Mouse (Mus musculus) CH12.LX (cell line): ENCODE data around the gene Ets2. TPM values are rescaled to one million over a fixed set of nuclear protein-coding genes. Genes with fewer than 3 reads are reported as not detected.
A peak's percentile ranks its signal among the peaks of the same experiment; 100 is the strongest.

Experiments used
- DNase-seq: peaks from one replicate; pipeline ENCODE4 v3.0.0-alpha.2; 2013; ENCODE audit errors: extremely low read depth
- H3K27ac ChIP-seq: 2 replicates; pipeline ENCODE4 v1.5.1; 2012; ENCODE audit warnings: low read depth, mild to moderate bottlenecking, control low read depth, moderate library complexity; ENCODE audit not compliant: insufficient read depth
- H3K27me3 ChIP-seq: replicated peaks from 2 replicates; pipeline ENCODE3; 2012; ENCODE audit warnings: inconsistent platforms
- H3K36me3 ChIP-seq, 2 experiments: replicated peaks in 1 of 2; 2 replicates each; pipeline versions ENCODE3 to v1.6.1; 2012; ENCODE audit warnings: inconsistent platforms in 1 of 2, low read length in 1 of 2, mild to moderate bottlenecking in 1 of 2, mixed read lengths in 1 of 2, moderate library complexity in 1 of 2; ENCODE audit not compliant: control insufficient read depth in 1 of 2, insufficient read depth in 1 of 2
- H3K4me1 ChIP-seq, 2 experiments: 2 replicates each; pipeline ENCODE4 v1.6.1; 2012; ENCODE audit warnings: inconsistent platforms in 1 of 2, moderate library complexity in 1 of 2; ENCODE audit not compliant: insufficient read depth in 2 of 2, control insufficient read depth in 1 of 2
- H3K4me2 ChIP-seq: 2 replicates; pipeline ENCODE4 v1.6.1; 2012; ENCODE audit warnings: low read depth, mild to moderate bottlenecking, control low read depth; ENCODE audit not compliant: poor library complexity, insufficient read depth, severe bottlenecking
- H3K4me3 ChIP-seq, 3 experiments: fragments of 150-350 bp in 1 of 3; sonication (generic) in 1 of 3; replicated peaks in 1 of 3; 2 replicates each; pipeline versions ENCODE3 to v1.5.1; 2011 to 2012; ENCODE audit warnings: low read depth in 2 of 3, low read length in 2 of 3, mild to moderate bottlenecking in 2 of 3, moderate library complexity in 2 of 3, control low read depth in 1 of 3, improper control_type of control experiment in 1 of 3, inconsistent platforms in 1 of 3, mixed read lengths in 1 of 3; ENCODE audit not compliant: poor library complexity in 1 of 3
- H3K79me2 ChIP-seq: replicated peaks from 2 replicates; pipeline ENCODE4 v1.6.1; 2012; ENCODE audit warnings: mild to moderate bottlenecking, moderate library complexity; ENCODE audit not compliant: control insufficient read depth, poor library complexity, insufficient read depth, severe bottlenecking; ENCODE audit errors: extremely low read depth
- H3K9ac ChIP-seq: 2 replicates; pipeline ENCODE4 v1.6.1; 2012; ENCODE audit warnings: low read depth, mild to moderate bottlenecking, control low read depth, moderate library complexity; ENCODE audit not compliant: insufficient read depth
- H3K9me3 ChIP-seq: replicated peaks from 2 replicates; pipeline ENCODE3; 2012; ENCODE audit warnings: low read length, inconsistent platforms, mixed read lengths
- CHD1 ChIP-seq: IDR thresholded peaks from 2 replicates; pipeline ENCODE4 v1.6.1; 2012; ENCODE audit warnings: low read depth, low read length, improper control_type of control experiment, inconsistent platforms
- CHD2 ChIP-seq: IDR thresholded peaks from 2 replicates; pipeline ENCODE4 v1.6.1; 2011; ENCODE audit warnings: low read length, improper control_type of control experiment
- CTCF ChIP-seq, 2 experiments: IDR thresholded peaks in 1 of 2; conservative IDR thresholded peaks in 1 of 2; 2 replicates each; pipeline ENCODE4 v1.5.1; 2011 to 2012; ENCODE audit warnings: low read depth in 2 of 2, low read length in 2 of 2, improper control_type of control experiment in 1 of 2, inconsistent platforms in 1 of 2, mild to moderate bottlenecking in 1 of 2, moderate library complexity in 1 of 2
- E2F4 ChIP-seq: IDR thresholded peaks from 2 replicates; pipeline ENCODE4 v1.6.1; 2011; ENCODE audit warnings: low read depth, low read length, improper control_type of control experiment; ENCODE audit not compliant: insufficient replicate concordance
- ELF1 ChIP-seq: IDR thresholded peaks from 2 replicates; pipeline ENCODE4 v1.6.1; 2014; ENCODE audit warnings: low read depth, mild to moderate bottlenecking, inconsistent platforms, low read length, improper control_type of control experiment
- EP300 ChIP-seq: IDR thresholded peaks from 2 replicates; pipeline ENCODE4 v1.6.1; 2011; ENCODE audit warnings: low read length, improper control_type of control experiment
- GABPA ChIP-seq: IDR thresholded peaks from 2 replicates; pipeline ENCODE4 v1.6.1; 2012; ENCODE audit warnings: low read depth, low read length, improper control_type of control experiment, inconsistent platforms; ENCODE audit not compliant: insufficient replicate concordance
- IRF4 ChIP-seq: IDR thresholded peaks from 2 replicates; pipeline ENCODE4 v1.6.1; 2014; ENCODE audit warnings: low read depth, mild to moderate bottlenecking, inconsistent platforms, low read length, improper control_type of control experiment
- JUN ChIP-seq: IDR thresholded peaks from 2 replicates; pipeline ENCODE4 v1.6.1; 2011; ENCODE audit warnings: low read depth, mild to moderate bottlenecking, low read length, improper control_type of control experiment, moderate library complexity; ENCODE audit not compliant: insufficient read depth
- JUND ChIP-seq: conservative IDR thresholded peaks from 2 replicates; pipeline ENCODE4 v1.6.1; 2011; ENCODE audit warnings: low read depth, low read length, improper control_type of control experiment
- MAX ChIP-seq: IDR thresholded peaks from 2 replicates; pipeline ENCODE4 v1.6.1; 2011; ENCODE audit warnings: low read length, improper control_type of control experiment
- MEF2A ChIP-seq: IDR thresholded peaks from 2 replicates; pipeline ENCODE4 v1.6.1; 2014; ENCODE audit warnings: low read depth, mild to moderate bottlenecking, inconsistent platforms, low read length, improper control_type of control experiment, borderline replicate concordance
- MYC ChIP-seq: IDR thresholded peaks from 2 replicates; pipeline ENCODE4 v1.6.1; 2011; ENCODE audit warnings: low read depth, mild to moderate bottlenecking, improper control_type of control experiment, low read length
- NRF1 ChIP-seq: IDR thresholded peaks from 2 replicates; pipeline ENCODE4 v1.6.1; 2014; ENCODE audit warnings: low read depth, mild to moderate bottlenecking, inconsistent platforms, low read length, improper control_type of control experiment, moderate library complexity
- POLR2A ChIP-seq: IDR thresholded peaks from 2 replicates; pipeline ENCODE4 v1.6.1; 2011; ENCODE audit warnings: low read depth, mild to moderate bottlenecking, improper control_type of control experiment, low read length
- POLR2AphosphoS2 ChIP-seq: IDR thresholded peaks from 2 replicates; pipeline ENCODE4 v1.6.1; 2011; ENCODE audit warnings: low read depth, low read length, improper control_type of control experiment
- RAD21 ChIP-seq: IDR thresholded peaks from 2 replicates; pipeline ENCODE4 v1.6.1; 2011; ENCODE audit warnings: low read depth, mild to moderate bottlenecking, low read length, improper control_type of control experiment, moderate library complexity
- SMC3 ChIP-seq: IDR thresholded peaks from 2 replicates; pipeline ENCODE4 v1.6.1; 2011; ENCODE audit warnings: low read depth, low read length, improper control_type of control experiment
- UBTF ChIP-seq: IDR thresholded peaks from 2 replicates; pipeline ENCODE4 v1.6.1; 2012; ENCODE audit warnings: low read depth, mild to moderate bottlenecking, inconsistent platforms, low read length, improper control_type of control experiment, moderate library complexity
- USF1 ChIP-seq: IDR thresholded peaks from 2 replicates; pipeline ENCODE4 v1.6.1; 2014; ENCODE audit warnings: low read depth, mild to moderate bottlenecking, inconsistent platforms, low read length, improper control_type of control experiment
- USF2 ChIP-seq: conservative IDR thresholded peaks from 2 replicates; pipeline ENCODE4 v1.6.1; 2011; ENCODE audit warnings: low read depth, low read length, improper control_type of control experiment
- ZC3H11A ChIP-seq: IDR thresholded peaks from 2 replicates; pipeline ENCODE4 v1.6.1; 2012; ENCODE audit warnings: low read depth, mild to moderate bottlenecking, inconsistent platforms, low read length, improper control_type of control experiment
- ZKSCAN1 ChIP-seq: IDR thresholded peaks from 2 replicates; pipeline ENCODE4 v1.6.1; 2012; ENCODE audit warnings: low read depth, inconsistent platforms, low read length, improper control_type of control experiment, borderline replicate concordance
- ZNF384 ChIP-seq: IDR thresholded peaks from 2 replicates; pipeline ENCODE4 v1.6.1; 2012; ENCODE audit warnings: low read depth, low read length, improper control_type of control experiment, inconsistent platforms
- dilution Hi-C: fragments of 300-500 bp; cut with MboI; formaldehyde crosslinking; loops from 2 replicates; pipeline ENCODE4 v1.14.3; 2020; ENCODE audit warnings: low sequenced_read_pairs; ENCODE audit not compliant: extremely low pct_unique_long_range_greater_than_20kb, extremely low pct_ligation_motif_present
- in situ Hi-C: fragments of 300-500 bp; cut with MboI; formaldehyde crosslinking; loops from 3 replicates; pipeline ENCODE4 v1.14.3; 2019; ENCODE audit warnings: low sequenced_read_pairs, low pct_ligation_motif_present, low pct_unique_long_range_greater_than_20kb, mixed read lengths
- polyA plus RNA-seq: library from polyadenylated mRNA; unstranded; fragments of >175 nt; gene quantifications from 2 replicates; pipeline ENCODE4 v1.2.1, GENCODE M21; 2012; ENCODE audit warnings: low read depth; ENCODE audit not compliant: insufficient read length
- total RNA-seq, 2 experiments: library from RNA; depleted of rRNA; stranded (reverse); fragments of 300-350 nt in 1 of 2; fragments of >200 nt in 1 of 2; gene quantifications; 2 replicates each; pipeline ENCODE4 v1.2.3; 2012 to 2014

Gene Ets2
- total and polyA plus RNA-seq, 3 experiments = 42.0 to 51.2 (median 43.2) TPM

DNA sequence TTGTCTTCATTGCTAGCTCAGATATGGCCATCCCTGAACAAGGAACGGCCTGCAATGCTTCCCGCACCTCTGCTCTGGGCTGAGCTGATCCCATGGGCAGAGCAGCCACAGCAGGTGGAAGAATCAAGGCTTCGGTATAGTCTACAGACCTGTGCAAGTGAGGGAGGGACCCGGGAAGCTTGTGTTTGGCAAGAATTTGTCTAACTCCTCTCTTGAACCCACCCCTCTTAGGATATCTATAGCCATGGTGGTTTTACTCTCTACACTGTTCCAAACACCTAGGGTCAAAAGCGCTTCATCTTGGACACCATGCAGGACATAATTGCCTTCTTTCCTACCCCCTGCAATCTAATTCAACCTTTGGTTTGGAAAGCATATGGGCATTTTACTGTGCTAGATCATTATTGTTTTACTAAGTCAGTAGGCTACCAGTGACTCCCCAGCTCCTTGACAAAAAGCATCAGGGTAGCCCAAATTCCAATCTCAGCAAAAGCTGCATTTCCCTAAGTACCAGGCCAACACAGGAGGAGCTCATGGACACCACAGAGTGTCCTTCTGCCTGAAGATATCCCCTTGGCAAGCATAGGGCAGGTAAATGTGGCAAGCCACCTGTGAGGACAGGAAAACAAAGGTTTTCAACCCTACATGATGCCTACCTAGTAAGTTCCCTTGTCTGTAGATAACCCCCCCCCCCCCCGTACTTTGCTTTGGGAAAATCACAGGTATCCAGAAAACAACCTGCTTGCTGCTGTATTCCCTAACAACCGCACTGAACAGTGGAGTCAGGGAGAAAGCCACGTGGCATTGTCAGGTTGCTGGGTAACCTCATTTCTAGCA is 57.5 kb downstream of the Ets2 start:
- H3K9me3 ChIP-seq = no peaks in the 10 kb centered on the region
- dilution Hi-C loops = no loop called here
- H3K4me2 ChIP-seq = no peak overlapping the region
- no peak for TF ChIP-seq ZKSCAN1
- no peak for TF ChIP-seq USF2
- no peak for TF ChIP-seq CHD1
- no peak for TF ChIP-seq NRF1
- TF ChIP-seq IRF4 = no peak
- TF ChIP-seq ZNF384 = no peak
- TF ChIP-seq, all 38 proteins: peak for 0
- peaks cover 9 to 22% of the 10 kb centered on the region in 2 experiments for H3K4me1 ChIP-seq
- no peaks in the 10 kb centered on the region for H3K36me3 ChIP-seq
- H3K27me3 ChIP-seq = no peaks in the 10 kb centered on the region
- no peaks in the 10 kb centered on the region for H3K79me2 ChIP-seq
- no peak overlapping the region for H3K9ac ChIP-seq
- no peak for DNase-seq
- no peak overlapping the region for H3K4me3 ChIP-seq
- H3K27ac ChIP-seq = no peak overlapping the region
- in situ Hi-C loops = no loop called here

DNA sequence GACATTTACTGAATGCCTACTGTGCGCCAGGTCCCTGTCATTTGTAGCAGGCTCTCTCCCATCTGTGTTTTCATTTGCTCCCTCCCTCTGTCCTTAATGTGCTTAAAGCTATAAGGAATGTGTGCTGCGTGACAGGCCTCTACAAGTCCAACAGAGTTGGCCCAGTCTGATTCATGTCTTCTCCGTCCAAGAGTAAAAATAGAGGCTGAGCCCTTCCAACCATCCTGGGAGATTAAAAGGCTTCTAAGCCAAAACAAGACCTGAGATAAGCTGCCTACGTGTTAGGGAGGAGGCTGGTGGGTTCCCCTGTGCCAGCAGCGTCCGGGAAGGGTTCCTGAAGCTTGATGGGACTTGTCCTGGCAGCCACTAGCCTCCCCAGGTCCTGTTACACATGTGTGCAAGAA is 58.1 kb downstream of the Ets2 start:
- Histone ChIP-seq H3K9me3 (no peaks in the 10 kb centered on the region), H3K4me2 (no peak overlapping the region), H3K79me2 (no peaks in the 10 kb centered on the region), H3K9ac (no peak overlapping the region), H3K27me3 (no peaks in the 10 kb centered on the region), H3K36me3 (no peaks in the 10 kb centered on the region), H3K4me1 (peaks cover 7 to 22% of the 10 kb centered on the region in 2 experiments), H3K4me3 (no peak overlapping the region), H3K27ac (no peak overlapping the region)
- TF ChIP-seq ZKSCAN1 (peak; percentile 51), CHD2 (no peak), NRF1 (no peak)
- in situ Hi-C loops = no loop called here
- dilution Hi-C loops = no loop called here
- no peak for DNase-seq

DNA sequence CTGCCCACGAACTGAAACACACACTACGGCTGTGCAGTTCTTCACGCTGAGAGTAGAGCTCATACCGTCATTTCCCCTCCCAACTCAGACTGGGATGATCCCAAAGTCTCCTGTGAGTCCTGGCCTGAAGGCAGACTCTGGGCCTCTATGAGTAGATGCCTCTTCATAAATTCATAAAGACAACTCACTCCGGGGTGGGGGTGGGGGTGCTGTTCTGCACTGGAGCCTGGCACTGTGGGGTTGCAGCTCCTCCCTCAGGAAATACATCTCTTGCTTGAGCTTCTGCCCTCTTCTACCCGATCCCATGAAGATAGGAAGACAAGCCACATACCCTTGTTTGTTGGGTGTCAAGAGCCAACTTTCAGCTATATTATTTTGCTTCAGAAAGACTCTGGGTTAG is 59.9 kb downstream of the Ets2 start:
- Histone ChIP-seq H3K27ac (no peak overlapping the region), H3K4me1 (peaks cover 9 to 18% of the 10 kb centered on the region in 2 experiments), H3K9me3 (no peaks in the 10 kb centered on the region), H3K27me3 (no peaks in the 10 kb centered on the region), H3K4me2 (peak overlapping the region; percentile 17; the same call in 1 of the 2 replicates), H3K79me2 (no peaks in the 10 kb centered on the region), H3K4me3 (no peak overlapping the region), H3K36me3 (no peaks in the 10 kb centered on the region), H3K9ac (no peak overlapping the region; the same call in 1 of the 2 replicates)
- in situ Hi-C loops = no loop called here
- DNase-seq = no peak
- dilution Hi-C loops = no loop called here
- TF ChIP-seq POLR2A (no peak), ZC3H11A (no peak), CHD1 (no peak), IRF4 (no peak), CHD2 (peak; percentile 38; the same call in 1 of the 2 replicates), ELF1 (no peak), E2F4 (no peak), CTCF (conservative IDR thresholded peaks at IDR 0.05 in 1 of 2, IDR thresholded peaks at IDR 0.05 in 1 of 2; ENCODE audit: low read depth in 2 of 2, low read length in 2 of 2) (peak in 1 of 2 experiments; percentile 56; a peak in 2 of 4 replicates), MEF2A (no peak), ZKSCAN1 (no peak), JUND (no peak), GABPA (no peak), USF2 (no peak), RAD21 (peak; percentile 57), MAX (no peak), JUN (no peak), EP300 (no peak), MYC (no peak), POLR2AphosphoS2 (no peak), NRF1 (no peak), USF1 (no peak), SMC3 (peak; percentile 64), UBTF (no peak)
